Mouse (Mus musculus): ENCODE data around the gene Ttc17. TPM values are rescaled to one million over a fixed set of nuclear protein-coding genes. Genes with fewer than 3 reads are reported as not detected.
"Not testable (repeated sequence)": the region's sequence is repeated elsewhere in the genome, so short reads cannot be mapped to it uniquely, and the experiment has no call there.

Ttc17 gene
- polyA plus RNA-seq, 1 experiment from 2014 or later: 12.1 TPM

DNA sequence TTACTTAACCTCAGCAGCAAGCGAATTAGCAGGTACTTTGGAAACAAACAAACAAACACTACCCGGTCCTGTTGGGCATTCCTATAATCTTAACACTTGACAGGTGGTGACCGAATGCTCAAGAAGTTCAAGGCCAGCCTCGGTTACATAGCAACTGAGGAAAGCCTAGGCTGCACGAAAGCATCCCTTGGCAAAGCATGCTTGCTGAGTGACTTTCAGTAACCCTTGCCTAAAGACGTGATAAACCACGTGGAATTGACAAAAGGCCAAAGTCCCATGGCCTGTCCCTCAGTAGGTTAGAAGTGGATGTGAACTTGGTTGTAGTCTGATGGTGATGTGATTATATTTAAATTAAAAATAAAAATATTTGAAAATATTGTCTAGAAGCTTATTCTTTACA, 4.4 kb downstream of the Ttc17 start:
- H3K9me3 ChIP-seq (replicated peaks): no peaks in the 10 kb centered on the region
- peaks cover 27% of the 10 kb centered on the region for H3K4me1 ChIP-seq
- H3K27me3 ChIP-seq (ENCODE audit: low read depth, poor library complexity, severe bottlenecking): no peaks in the 10 kb centered on the region
- 87% methylated on average over 7 of the region's 7 CpGs for WGBS
- H3K36me3 ChIP-seq: 0 out of 2 replicates have a peak, but pooled peaks cover 3% of the 10 kb centered on the region
- H3K27ac ChIP-seq (replicated peaks): no peak overlapping the region
- no peak overlapping the region for H3K4me3 ChIP-seq
- DNase-seq (ENCODE audit: low spot score): no peak

DNA sequence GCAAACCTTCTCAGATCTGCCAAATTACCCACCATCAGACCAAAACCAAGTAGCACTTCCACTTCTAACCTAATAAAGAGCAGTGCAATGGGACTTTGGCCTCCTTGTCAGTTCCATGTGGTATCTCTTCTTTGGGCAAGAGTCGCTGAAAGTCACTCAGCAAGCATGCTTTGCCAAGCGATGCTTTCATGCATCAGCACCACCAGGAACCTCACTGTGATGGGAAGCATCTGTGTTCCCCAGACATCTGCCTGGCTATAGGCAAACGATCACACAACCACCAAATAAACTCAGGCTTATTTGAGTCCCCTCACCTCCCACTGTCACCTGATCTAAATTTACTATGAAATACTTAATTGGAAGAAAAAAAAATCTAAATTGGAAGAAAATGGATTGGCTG, 5.5 kb downstream of the Ttc17 start:
- Histone ChIP-seq H3K4me3 (no peak overlapping the region), H3K27me3 (ENCODE audit: low read depth, poor library complexity, severe bottlenecking) (no peaks in the 10 kb centered on the region), H3K36me3 (0 out of 2 replicates have a peak, but pooled peaks cover 3% of the 10 kb centered on the region), H3K9me3 (replicated peaks) (no peaks in the 10 kb centered on the region), H3K4me1 (peaks cover 27% of the 10 kb centered on the region), H3K27ac (replicated peaks) (no peak overlapping the region)
- DNase-seq (ENCODE audit: low spot score): no peak
- 90% methylated on average over 3 of the region's 3 CpGs for WGBS

DNA sequence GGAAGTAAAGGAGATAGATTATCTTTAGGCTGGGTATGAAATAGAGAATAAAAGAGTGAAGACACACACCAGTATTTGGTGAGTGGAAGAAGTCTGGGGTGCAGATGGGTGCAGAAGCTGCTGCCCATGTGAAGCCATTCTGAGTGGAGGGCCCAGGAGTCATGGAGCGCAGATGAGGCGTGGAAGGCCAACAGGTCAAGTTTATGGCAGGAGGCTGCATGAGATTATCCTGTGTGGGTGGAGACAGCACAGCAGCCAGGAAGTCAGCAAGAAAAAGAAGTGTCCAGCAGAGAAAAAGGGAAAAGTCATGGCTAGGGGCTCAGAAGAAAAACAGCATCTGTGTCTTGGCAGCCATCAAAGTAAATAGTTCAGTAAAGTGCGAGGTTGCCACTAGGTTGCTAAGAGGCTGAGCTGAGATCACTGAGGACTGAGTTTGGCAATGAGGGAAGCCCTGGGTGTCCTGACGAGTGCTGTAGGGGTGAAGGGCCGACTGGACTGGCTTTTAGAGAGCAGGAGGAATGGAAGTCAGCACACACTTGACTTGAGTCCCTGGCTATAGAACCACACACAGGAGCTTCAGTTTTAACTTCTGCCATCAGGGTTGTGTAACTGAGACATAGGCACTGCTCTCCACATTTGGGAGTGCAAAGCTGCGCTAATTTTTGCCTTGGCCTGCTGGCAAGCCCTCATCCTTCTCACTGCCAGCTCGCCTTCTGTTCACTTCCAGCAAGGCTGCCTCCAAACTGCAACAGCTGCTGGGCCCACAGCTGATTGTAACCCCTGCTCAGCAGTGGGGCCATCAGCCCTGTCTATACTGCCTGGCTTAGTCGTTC, 8.1 kb downstream of the Ttc17 start:
- Histone ChIP-seq H3K36me3 (0 out of 2 replicates have a peak, but pooled peaks cover 3% of the 10 kb centered on the region), H3K4me3 (no peak overlapping the region), H3K27ac (replicated peaks) (no peak overlapping the region), H3K4me1 (peaks cover 11% of the 10 kb centered on the region), H3K9me3 (replicated peaks) (no peaks in the 10 kb centered on the region), H3K27me3 (ENCODE audit: low read depth, poor library complexity, severe bottlenecking) (no peaks in the 10 kb centered on the region)
- 78% methylated on average over 8 of the region's 8 CpGs for WGBS
- DNase-seq (ENCODE audit: low spot score): no peak

DNA sequence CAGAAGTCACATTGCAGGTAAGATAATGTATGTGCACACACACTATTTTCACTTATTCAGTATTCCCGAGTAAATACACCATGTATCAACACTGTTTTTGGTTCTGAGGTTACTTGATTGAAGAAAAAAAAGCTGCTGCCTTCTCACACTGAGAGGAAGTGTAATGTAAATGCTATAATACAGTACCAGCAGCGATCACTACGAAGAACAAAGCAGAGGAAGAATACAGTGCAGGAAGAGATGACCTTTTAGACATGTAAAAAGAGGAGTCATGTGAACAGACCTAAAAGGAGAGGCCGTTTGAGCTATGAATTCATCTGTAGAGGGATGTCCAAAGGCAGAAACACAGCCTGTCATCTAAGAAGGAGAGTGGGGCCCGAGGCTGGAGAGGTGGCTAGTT, 9.0 kb downstream of the Ttc17 start:
- H3K27ac ChIP-seq (replicated peaks): no peak overlapping the region
- no peak for DNase-seq (ENCODE audit: low spot score)
- WGBS: 88% methylated on average over 5 of the region's 5 CpGs
- no peak overlapping the region for H3K4me3 ChIP-seq
- H3K36me3 ChIP-seq: 0 out of 2 replicates have a peak, but pooled peaks cover 3% of the 10 kb centered on the region
- no peaks in the 10 kb centered on the region for H3K9me3 ChIP-seq (replicated peaks)
- no peaks in the 10 kb centered on the region for H3K27me3 ChIP-seq (ENCODE audit: low read depth, poor library complexity, severe bottlenecking)
- H3K4me1 ChIP-seq: peaks cover 9% of the 10 kb centered on the region

DNA sequence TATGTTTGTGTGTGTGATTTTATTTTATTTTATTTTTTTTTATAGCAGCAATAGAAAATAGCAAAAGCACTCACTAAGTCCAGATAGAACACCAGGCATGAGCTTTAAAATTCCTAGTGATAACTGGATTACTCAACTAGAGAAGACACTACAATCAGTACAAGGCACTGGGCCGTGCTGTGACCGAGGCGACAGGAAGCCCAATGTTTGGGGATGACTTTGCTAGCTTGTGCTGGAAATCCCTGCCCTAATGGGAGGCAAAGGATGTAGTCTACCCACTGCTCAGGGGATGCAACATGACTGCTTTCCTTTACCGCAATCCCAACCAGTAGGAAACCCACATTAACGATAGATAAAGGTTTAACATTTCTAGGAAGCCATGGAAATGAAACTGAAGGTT, 10.2 kb downstream of the Ttc17 start:
- no peak for DNase-seq (ENCODE audit: low spot score)
- H3K9me3 ChIP-seq (replicated peaks): no peaks in the 10 kb centered on the region
- H3K4me3 ChIP-seq: no peak overlapping the region
- H3K36me3 ChIP-seq: peaks cover 2% of the 10 kb centered on the region; the same call in 1 of the 2 replicates
- 91% methylated on average over 5 of the region's 5 CpGs for WGBS
- H3K27ac ChIP-seq (replicated peaks): no peak overlapping the region
- H3K27me3 ChIP-seq (ENCODE audit: low read depth, poor library complexity, severe bottlenecking): no peaks in the 10 kb centered on the region
- peaks cover 9% of the 10 kb centered on the region for H3K4me1 ChIP-seq

DNA sequence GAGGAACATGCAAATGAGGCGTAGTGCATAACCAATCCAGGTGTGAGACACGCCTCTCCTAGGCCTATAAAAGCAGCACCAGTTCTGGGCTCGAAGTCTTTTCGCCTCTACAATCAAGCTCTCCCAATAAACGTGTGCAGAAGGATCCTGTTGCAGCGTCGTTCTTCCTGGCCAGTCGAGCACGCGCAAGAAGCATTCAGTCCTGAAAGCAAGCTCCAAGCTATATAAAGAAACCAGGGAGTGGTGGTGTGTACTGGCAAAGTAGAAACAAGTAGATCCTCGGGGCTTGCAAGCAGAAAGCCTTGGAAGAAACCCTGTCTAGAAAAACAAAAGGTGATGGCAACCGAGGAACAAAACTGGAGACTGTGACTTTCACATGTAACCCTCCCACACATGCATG, 15.4 kb downstream of the Ttc17 start:
- H3K36me3 ChIP-seq; H3K4me1 ChIP-seq; DNase-seq (ENCODE audit: low spot score); H3K4me3 ChIP-seq; H3K27ac ChIP-seq (replicated peaks); H3K27me3 ChIP-seq (ENCODE audit: low read depth, poor library complexity, severe bottlenecking); H3K9me3 ChIP-seq (replicated peaks): not testable (repeated sequence)
- WGBS: 96% methylated on average over 12 of the region's 12 CpGs

DNA sequence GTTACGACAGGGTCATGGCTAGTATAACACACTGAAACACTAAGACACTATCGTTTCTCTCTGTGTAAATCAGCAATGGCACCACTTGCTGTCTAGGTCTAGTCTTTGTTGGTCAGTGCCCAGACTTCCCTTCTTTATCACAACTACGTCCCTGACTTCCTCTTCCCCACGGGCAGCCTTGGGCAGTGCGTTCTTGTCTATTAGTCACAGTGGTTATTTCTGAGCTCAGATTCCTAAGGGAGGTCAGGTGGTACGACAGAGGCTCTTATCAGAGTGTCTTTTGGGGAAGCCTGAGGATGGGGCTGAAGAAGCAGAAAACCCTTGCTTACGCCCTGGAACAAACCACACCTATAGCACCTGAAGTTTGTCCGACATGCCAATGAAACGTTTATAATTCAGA, 17.5 kb downstream of the Ttc17 start:
- no peaks in the 10 kb centered on the region for H3K27me3 ChIP-seq (ENCODE audit: low read depth, poor library complexity, severe bottlenecking)
- H3K9me3 ChIP-seq (replicated peaks): no peaks in the 10 kb centered on the region
- DNase-seq (ENCODE audit: low spot score): no peak
- no peak overlapping the region for H3K4me3 ChIP-seq
- WGBS: 90% methylated on average over 9 of the region's 9 CpGs
- H3K27ac ChIP-seq (replicated peaks): no peak overlapping the region
- peaks cover 28% of the 10 kb centered on the region for H3K36me3 ChIP-seq
- H3K4me1 ChIP-seq: no peaks in the 10 kb centered on the region

DNA sequence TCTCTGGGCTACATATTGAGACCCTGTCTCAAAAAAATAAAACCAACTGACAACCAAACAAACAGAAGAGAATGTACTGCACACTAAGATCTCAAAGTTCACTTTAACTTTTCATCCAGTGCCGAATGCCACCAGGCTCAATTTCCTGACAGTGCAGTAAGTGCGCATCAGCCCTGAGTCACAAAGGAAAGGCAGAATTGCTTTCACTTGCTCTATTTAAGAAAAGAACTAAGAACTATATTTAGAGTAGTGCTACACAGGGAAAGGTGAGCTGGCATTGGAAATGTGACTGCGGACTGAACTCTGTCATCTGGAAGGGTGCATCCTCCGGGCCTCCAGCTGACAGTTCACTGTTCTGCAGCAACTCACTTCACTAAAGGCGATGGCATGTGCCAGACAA, 18.6 kb downstream of the Ttc17 start:
- WGBS: 97% methylated on average over 5 of the region's 5 CpGs
- Histone ChIP-seq H3K9me3 (replicated peaks) (no peaks in the 10 kb centered on the region), H3K4me3 (no peak overlapping the region), H3K4me1 (no peaks in the 10 kb centered on the region), H3K27me3 (ENCODE audit: low read depth, poor library complexity, severe bottlenecking) (no peaks in the 10 kb centered on the region), H3K27ac (replicated peaks) (no peak overlapping the region), H3K36me3 (peaks cover 38% of the 10 kb centered on the region)
- no peak for DNase-seq (ENCODE audit: low spot score)

DNA sequence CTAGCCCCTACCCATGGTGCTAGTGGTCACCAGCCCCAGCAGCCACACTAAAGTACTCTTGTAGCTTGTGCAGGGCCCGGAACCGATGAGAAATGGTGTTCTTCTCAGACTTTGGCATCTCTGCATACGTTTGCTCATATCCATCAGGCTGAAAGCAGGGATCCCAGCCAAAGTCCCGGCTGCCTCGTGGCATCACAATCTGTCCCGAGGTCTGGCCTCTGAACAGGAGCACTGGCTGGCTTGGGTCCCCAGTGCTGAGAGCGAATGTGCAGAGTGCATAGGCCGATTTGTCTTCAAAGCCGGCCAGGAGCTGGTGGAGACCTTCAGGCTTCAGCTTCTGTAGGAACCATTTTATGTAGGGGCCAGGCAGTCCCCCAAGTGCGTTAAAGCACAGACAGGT, 22.0 kb downstream of the Ttc17 start:
- H3K36me3 ChIP-seq: peaks cover 47% of the 10 kb centered on the region
- not testable (repeated sequence) for H3K9me3 ChIP-seq (replicated peaks); H3K27me3 ChIP-seq (ENCODE audit: low read depth, poor library complexity, severe bottlenecking); DNase-seq (ENCODE audit: low spot score); H3K27ac ChIP-seq (replicated peaks); H3K4me3 ChIP-seq; H3K4me1 ChIP-seq
- 92% methylated on average over 10 of the region's 10 CpGs for WGBS

DNA sequence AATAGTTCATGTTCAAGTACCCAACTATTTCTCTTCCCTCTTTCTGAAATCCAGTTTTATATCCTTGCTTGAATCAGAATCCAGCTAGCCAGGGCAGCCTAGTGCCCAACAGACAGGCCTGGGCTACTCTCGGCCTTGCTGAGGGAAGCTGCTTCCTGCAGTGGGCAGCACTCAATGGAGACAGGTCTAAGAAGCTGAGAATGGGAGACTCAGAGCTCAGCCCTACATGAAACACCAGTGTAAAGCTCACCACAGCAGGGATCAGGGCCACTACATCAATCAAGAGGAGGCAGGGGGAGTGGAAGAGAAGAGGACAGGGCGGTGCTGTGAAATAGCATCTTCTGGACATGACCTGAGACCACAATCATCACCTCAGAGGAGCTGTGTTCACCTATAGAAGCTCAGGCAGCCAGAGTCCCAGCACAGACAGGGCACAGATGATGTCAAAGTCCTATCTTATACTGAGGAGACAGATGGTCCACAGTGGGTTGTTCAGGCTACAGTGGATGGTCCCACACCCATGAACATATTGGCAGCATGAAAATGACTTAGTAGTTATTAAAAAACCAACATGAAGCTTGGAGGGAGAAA, 25.3 kb downstream of the Ttc17 start:
- H3K4me1 ChIP-seq: no peaks in the 10 kb centered on the region
- H3K27ac ChIP-seq (replicated peaks): no peak overlapping the region
- no peaks in the 10 kb centered on the region for H3K9me3 ChIP-seq (replicated peaks)
- no peak for DNase-seq (ENCODE audit: low spot score)
- 86% methylated on average over 2 of the region's 2 CpGs for WGBS
- H3K4me3 ChIP-seq: no peak overlapping the region
- peaks cover 66% of the 10 kb centered on the region for H3K36me3 ChIP-seq
- H3K27me3 ChIP-seq (ENCODE audit: low read depth, poor library complexity, severe bottlenecking): no peaks in the 10 kb centered on the region

DNA sequence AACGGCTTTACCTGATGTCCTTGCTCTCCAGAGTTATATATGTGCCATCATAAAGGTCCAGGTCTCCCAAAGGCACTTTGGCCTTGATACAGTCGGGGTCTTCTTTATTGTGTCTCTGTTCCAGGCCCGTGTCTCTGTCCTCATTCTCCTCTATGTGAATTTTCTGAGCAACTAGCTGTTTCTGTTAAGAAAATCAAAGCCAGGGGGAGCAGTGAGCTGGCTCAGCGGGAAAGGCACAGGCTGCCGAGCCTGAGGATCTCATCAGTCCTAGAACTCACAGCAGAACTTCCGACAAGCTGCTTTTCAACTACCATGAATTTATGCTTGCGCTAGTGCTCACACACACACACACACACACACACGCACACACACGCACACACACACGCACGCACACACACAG, 27.8 kb downstream of the Ttc17 start:
- Histone ChIP-seq H3K9me3 (replicated peaks) (no peaks in the 10 kb centered on the region), H3K27ac (replicated peaks) (no peak overlapping the region), H3K4me1 (no peaks in the 10 kb centered on the region), H3K27me3 (ENCODE audit: low read depth, poor library complexity, severe bottlenecking) (no peaks in the 10 kb centered on the region), H3K4me3 (no peak overlapping the region), H3K36me3 (peaks cover 68% of the 10 kb centered on the region)
- WGBS: 82% methylated on average over 11 of the region's 11 CpGs
- DNase-seq (ENCODE audit: low spot score): no peak

DNA sequence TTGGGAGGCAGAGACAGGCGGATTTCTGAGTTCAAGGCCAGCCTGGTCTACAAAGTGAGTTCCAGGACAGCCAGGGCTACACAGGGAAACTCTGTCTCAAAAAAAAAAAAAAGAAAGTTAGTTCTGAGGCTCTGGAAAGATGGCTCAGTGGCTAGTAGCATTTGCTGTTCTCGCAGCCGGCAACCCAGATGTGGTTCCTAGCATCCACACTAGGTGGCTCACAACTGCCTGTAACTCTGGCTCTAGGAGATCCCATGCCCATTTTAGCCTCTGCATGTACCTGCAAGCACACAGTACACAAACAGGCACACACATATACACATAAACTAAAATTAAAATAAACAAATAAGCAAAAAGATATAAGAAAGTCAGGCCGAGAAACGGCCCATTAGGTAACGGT, 35.4 kb downstream of the Ttc17 start:
- Histone ChIP-seq H3K27ac (replicated peaks) (no peak overlapping the region), H3K4me3 (no peak overlapping the region), H3K4me1 (no peaks in the 10 kb centered on the region), H3K36me3 (peaks cover 94% of the 10 kb centered on the region), H3K9me3 (replicated peaks) (no peaks in the 10 kb centered on the region), H3K27me3 (ENCODE audit: low read depth, poor library complexity, severe bottlenecking) (no peaks in the 10 kb centered on the region)
- WGBS: 82% methylated on average over 6 of the region's 6 CpGs
- DNase-seq (ENCODE audit: low spot score): no peak

DNA sequence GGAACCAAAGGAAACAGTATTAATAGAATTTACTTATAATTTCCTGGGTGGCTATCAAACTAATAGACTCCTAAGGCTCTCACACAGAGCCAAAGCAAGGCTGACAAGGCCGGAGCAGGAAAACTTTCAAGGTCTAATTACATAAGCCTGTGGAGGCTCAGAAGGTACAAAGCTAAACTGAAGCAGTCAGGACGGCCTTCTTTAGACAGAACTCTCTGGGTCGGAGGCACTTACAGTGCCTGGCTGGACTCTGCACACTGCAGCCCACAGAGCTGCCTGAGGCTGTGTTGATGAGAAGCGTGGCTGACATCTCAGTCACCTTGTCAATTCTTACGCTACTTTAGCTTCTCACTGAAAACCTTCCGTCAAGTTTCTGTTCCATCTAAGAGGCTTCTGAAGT, 42.7 kb downstream of the Ttc17 start:
- Histone ChIP-seq H3K9me3 (replicated peaks) (0 out of 2 replicates have a peak, but pooled peaks cover 9% of the 10 kb centered on the region), H3K27me3 (ENCODE audit: low read depth, poor library complexity, severe bottlenecking) (no peaks in the 10 kb centered on the region), H3K4me1 (no peaks in the 10 kb centered on the region), H3K36me3 (peaks cover 97% of the 10 kb centered on the region), H3K27ac (replicated peaks) (no peak overlapping the region), H3K4me3 (no peak overlapping the region)
- no peak for DNase-seq (ENCODE audit: low spot score)
- 93% methylated on average over 6 of the region's 6 CpGs for WGBS

All from midbrain, embryonic 10.5 days (tissue).